Mouse (Mus musculus) limb, embryonic 14.5 days (tissue): Measurements from ENCODE around the gene Jak3. TPM values are rescaled to one million over a fixed set of nuclear protein-coding genes. Genes with fewer than 3 reads are reported as not detected.
A peak's percentile ranks its signal among the peaks of the same experiment; 100 is the strongest.

ENCODE experiments used
- ATAC-seq: fragments of 200-750 bp; cut with Nextera tagmentation; 2 replicates; pipeline ENCODE4 v1.8.0; 2017; ENCODE audit warnings: low read depth, moderate number of reproducible peaks, moderate TSS enrichment; ENCODE audit not compliant: low FRiP score
- DNase-seq: peaks from one replicate; pipeline ENCODE4 v3.0.0-alpha.2; 2015; ENCODE audit warnings: low spot score
- H3K27ac ChIP-seq: fragments of 300-500 bp; sonication (generic); replicated peaks from 2 replicates; pipeline ENCODE4 v1.5.1; 2014; ENCODE audit warnings: low read depth, mild to moderate bottlenecking, low read length, moderate library complexity, mixed read lengths
- H3K27me3 ChIP-seq: fragments of 300-500 bp; sonication (generic); 2 replicates; pipeline ENCODE4 v1.6.1; 2014; ENCODE audit warnings: low read length, mixed read lengths; ENCODE audit not compliant: control insufficient read depth, insufficient read depth
- H3K36me3 ChIP-seq: fragments of 300-500 bp; sonication (generic); 2 replicates; pipeline ENCODE4 v1.6.1; 2014; ENCODE audit warnings: mild to moderate bottlenecking, low read length, moderate library complexity, mixed read lengths; ENCODE audit not compliant: control insufficient read depth, insufficient read depth
- H3K4me1 ChIP-seq: fragments of 300-500 bp; sonication (generic); 2 replicates; pipeline ENCODE4 v1.6.1; 2014; ENCODE audit warnings: antibody characterized with exemption, low read length, mixed read lengths; ENCODE audit not compliant: control insufficient read depth, insufficient read depth
- H3K4me2 ChIP-seq: fragments of 300-500 bp; sonication (generic); replicated peaks from 2 replicates; pipeline ENCODE4 v1.6.1; 2014; ENCODE audit warnings: low read depth, mild to moderate bottlenecking, low read length, moderate library complexity; ENCODE audit not compliant: severe bottlenecking
- H3K4me3 ChIP-seq: fragments of 300-500 bp; sonication (generic); replicated peaks from 2 replicates; pipeline ENCODE4 v1.5.1; 2014; ENCODE audit warnings: low read length
- H3K9ac ChIP-seq: fragments of 300-500 bp; sonication (generic); 2 replicates; pipeline ENCODE4 v1.6.1; 2014; ENCODE audit warnings: mild to moderate bottlenecking, low read depth, low read length, moderate library complexity; ENCODE audit not compliant: severe bottlenecking
- H3K9me3 ChIP-seq: fragments of 300-500 bp; sonication (generic); 2 replicates; pipeline ENCODE4 v1.6.1; 2016; ENCODE audit warnings: low read length; ENCODE audit not compliant: control insufficient read depth
- POLR2A ChIP-seq: fragments of 200-500 bp; IDR thresholded peaks from 2 replicates; pipeline ENCODE4 v1.8.0; 2012; ENCODE audit warnings: inconsistent platforms, mild to moderate bottlenecking, moderate library complexity, borderline replicate concordance; ENCODE audit not compliant: insufficient read depth, insufficient read length; ENCODE audit errors: extremely low read depth
- WGBS: fragments of 180-500 bp; shearing (Covaris S2); extraction: QIAGEN DNeasy Blood & Tissue Kit; methylation state at CpG from one replicate; pipeline ENCODE4 v1.1.7; 2014; 5-methylcytosine and 5-hydroxymethylcytosine counted together
- polyA plus RNA-seq, 2 experiments: library from polyadenylated mRNA; depleted of rRNA in 1 of 2; stranded (reverse) in 1 of 2; unstranded in 1 of 2; fragments of >200 nt; fragmentation: Nextera tagmentation in 1 of 2; extraction: Ambion mirVana in 1 of 2; gene quantifications; 2 replicates each; pipeline versions ENCODE4 v1.2.1 to v1.2.3; 2012 to 2014

The Jak3 gene
- polyA plus RNA-seq, 2 experiments: 5.2 to 8.0 TPM

DNA sequence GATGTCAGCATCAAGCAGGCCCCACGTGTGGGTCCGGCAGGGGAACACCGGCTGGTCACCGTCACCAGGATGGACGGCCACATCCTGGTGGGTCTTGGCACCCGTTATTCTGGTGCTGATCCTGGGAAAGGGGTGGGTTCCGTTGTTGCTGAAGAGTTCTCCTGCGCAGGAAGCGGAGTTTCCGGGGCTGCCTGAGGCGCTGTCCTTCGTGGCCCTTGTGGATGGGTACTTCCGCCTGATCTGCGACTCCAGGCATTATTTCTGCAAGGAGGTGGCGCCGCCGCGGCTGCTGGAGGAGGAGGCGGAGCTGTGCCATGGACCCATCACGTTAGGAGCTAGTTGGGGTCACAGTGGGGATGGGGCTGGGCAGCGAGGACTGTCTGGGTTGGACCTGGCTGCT lies 4.4 kb downstream of the Jak3 start:
- Histone ChIP-seq H3K27ac (no peak overlapping the region), H3K4me2 (no peak overlapping the region), H3K36me3 (no peaks in the 10 kb centered on the region), H3K9me3 (no peaks in the 10 kb centered on the region), H3K4me3 (no peak overlapping the region), H3K4me1 (peaks cover 4% of the 10 kb centered on the region; the same call in 1 of the 2 replicates), H3K9ac (no peak overlapping the region), H3K27me3 (peaks cover 85% of the 10 kb centered on the region)
- ATAC-seq: no peak
- TF ChIP-seq POLR2A: no peak
- no peak for DNase-seq
- WGBS: 2% methylated on average over 20 of the region's 21 CpGs

DNA sequence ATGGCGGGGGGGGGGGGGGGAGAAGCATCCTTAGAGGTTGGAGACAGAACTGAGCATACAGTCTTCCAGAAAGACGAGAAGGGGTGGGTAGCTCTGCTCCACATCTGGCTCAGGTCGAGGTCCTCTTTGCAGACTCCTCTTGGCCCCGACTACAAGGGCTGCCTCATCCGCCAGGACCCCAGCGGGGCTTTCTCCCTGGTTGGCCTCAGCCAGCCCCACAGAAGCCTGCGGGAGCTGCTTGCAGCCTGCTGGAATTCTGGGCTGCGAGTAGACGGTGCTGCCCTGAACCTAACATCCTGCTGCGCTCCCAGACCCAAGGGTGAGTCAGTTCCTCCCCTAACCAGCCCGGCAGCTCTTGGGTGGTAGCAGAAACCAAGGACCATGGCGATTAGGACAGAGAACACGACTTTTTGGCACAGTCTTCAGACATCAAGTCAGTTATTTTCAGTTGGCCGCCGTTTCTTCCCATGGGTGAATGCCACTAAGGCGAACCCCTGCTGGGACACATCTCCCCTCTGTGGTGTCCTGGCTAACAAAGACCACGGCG lies 5.3 kb downstream of the Jak3 start:
- Histone ChIP-seq H3K27ac (no peak overlapping the region), H3K4me1 (peaks cover 8% of the 10 kb centered on the region; the same call in 1 of the 2 replicates), H3K27me3 (peaks cover 92% of the 10 kb centered on the region), H3K9ac (no peak overlapping the region), H3K4me3 (no peak overlapping the region), H3K36me3 (no peaks in the 10 kb centered on the region), H3K9me3 (no peaks in the 10 kb centered on the region), H3K4me2 (no peak overlapping the region)
- no peak for DNase-seq
- TF ChIP-seq POLR2A: no peak
- 2% methylated on average over 17 of the region's 18 CpGs for WGBS
- no peak for ATAC-seq

DNA sequence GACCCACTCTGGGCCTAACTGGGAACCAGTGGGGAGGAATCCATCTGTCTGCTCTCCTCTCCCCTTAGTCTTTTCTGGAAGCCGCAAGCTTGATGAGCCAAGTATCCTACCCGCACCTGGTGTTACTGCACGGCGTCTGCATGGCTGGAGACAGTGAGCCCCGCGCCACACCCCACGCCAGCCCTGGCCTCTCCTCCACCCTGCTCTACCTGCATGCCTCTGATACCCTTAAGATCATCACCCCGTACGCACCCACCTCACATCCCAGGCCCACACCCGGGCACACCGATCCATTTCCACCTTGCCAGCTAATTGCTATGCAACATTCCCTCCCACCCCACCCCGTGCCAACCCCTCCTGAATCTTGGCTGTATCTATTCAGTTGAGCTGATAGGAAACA lies 6.7 kb downstream of the Jak3 start:
- Histone ChIP-seq H3K4me1 (peaks cover 4% of the 10 kb centered on the region; the same call in 1 of the 2 replicates), H3K27me3 (peaks cover 100% of the 10 kb centered on the region), H3K9me3 (no peaks in the 10 kb centered on the region), H3K27ac (no peak overlapping the region), H3K9ac (no peak overlapping the region), H3K4me2 (no peak overlapping the region), H3K4me3 (no peak overlapping the region), H3K36me3 (no peaks in the 10 kb centered on the region)
- 68% methylated on average over 12 of the region's 12 CpGs for WGBS
- TF ChIP-seq POLR2A: no peak
- ATAC-seq (no peak), DNase-seq (no peak)

DNA sequence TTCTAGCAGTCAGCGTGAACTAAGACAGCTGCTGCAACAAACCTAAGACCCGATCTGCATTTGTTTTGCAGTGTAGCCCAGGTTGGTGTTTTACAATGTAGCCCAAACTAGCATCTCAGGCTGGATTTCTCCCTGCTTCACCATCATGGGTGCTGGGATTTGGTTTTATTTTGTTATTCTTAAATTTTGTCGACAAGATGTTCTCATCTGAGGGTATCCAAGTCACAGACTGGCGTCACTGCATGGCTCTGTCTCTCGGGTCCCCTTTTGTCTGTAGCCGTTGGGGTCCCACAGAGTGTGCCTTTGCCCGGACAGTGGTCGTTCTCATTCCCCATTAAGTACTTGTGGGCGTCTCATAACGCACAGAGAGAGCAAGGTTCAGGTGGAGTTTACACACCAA lies 8.6 kb downstream of the Jak3 start:
- Histone ChIP-seq H3K9ac (no peak overlapping the region), H3K4me3 (no peak overlapping the region), H3K4me2 (no peak overlapping the region), H3K27ac (no peak overlapping the region), H3K36me3 (no peaks in the 10 kb centered on the region), H3K27me3 (peaks cover 99% of the 10 kb centered on the region), H3K4me1 (peaks cover 4% of the 10 kb centered on the region; the same call in 1 of the 2 replicates), H3K9me3 (no peaks in the 10 kb centered on the region)
- WGBS: 28% methylated on average over 10 of the region's 10 CpGs
- ATAC-seq (no peak), DNase-seq (no peak)
- TF ChIP-seq POLR2A: no peak

DNA sequence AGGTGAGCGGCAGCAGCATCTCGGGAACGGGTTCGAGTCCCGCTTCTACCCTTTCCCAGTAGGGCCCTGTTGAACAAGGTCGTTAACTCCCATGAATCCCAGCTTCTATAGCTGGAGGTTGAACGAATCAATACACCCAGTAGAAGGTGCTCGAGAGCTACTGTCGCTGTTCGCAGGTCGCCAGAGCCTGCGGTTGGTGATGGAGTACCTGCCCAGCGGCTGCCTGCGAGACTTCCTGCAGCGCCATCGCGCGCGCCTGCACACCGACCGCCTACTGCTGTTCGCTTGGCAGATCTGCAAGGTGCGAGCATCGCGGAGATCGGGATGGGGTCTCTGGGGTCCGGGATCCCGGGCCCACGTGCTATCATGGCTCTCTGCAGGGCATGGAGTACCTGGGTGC lies 9.5 kb downstream of the Jak3 start:
- DNase-seq: no peak
- Histone ChIP-seq H3K4me1 (0 out of 2 replicates have a peak, but pooled peaks cover 4% of the 10 kb centered on the region), H3K9ac (no peak overlapping the region), H3K4me2 (peak overlapping the region; percentile 44), H3K36me3 (no peaks in the 10 kb centered on the region), H3K9me3 (no peaks in the 10 kb centered on the region), H3K27me3 (peaks cover 99% of the 10 kb centered on the region), H3K27ac (no peak overlapping the region), H3K4me3 (peak overlapping the region; percentile 25)
- no peak for TF ChIP-seq POLR2A
- 5% methylated on average over 29 of the region's 29 CpGs for WGBS
- ATAC-seq: no peak
